Mouse (Mus musculus): ENCODE results near the gene Myo18b. TPM values are rescaled to one million over a fixed set of nuclear protein-coding genes. Genes with fewer than 3 reads are reported as not detected.
A peak's percentile ranks its signal among the peaks of the same experiment; 100 is the strongest.

Myo18b gene
- polyA plus RNA-seq, 1 experiment from 2014 or later, result 1.1 TPM

GRCm38 (mm10) chr5:112679251-112679650, 216.9 kb downstream of the Myo18b start:
- ATAC-seq (ENCODE audit: low FRiP score), result no peak
- no peaks in the 10 kb centered on the region for H3K27me3 ChIP-seq
- H3K4me3 ChIP-seq, result no peak overlapping the region
- peaks cover 23% of the 10 kb centered on the region for H3K4me1 ChIP-seq (replicated peaks)
- 91% methylated on average over 2 of the region's 2 CpGs for WGBS
- no peaks in the 10 kb centered on the region for H3K9me3 ChIP-seq
- H3K9ac ChIP-seq, result no peak overlapping the region
- H3K27ac ChIP-seq, result no peak overlapping the region
- H3K4me2 ChIP-seq, result no peak overlapping the region
- H3K36me3 ChIP-seq, result no peaks in the 10 kb centered on the region

- H3K4me2 ChIP-seq, result no peak overlapping the region
- H3K27me3 ChIP-seq, result no peaks in the 10 kb centered on the region
- peaks cover 27% of the 10 kb centered on the region for H3K4me1 ChIP-seq (replicated peaks)
- no peak overlapping the region for H3K4me3 ChIP-seq
- H3K27ac ChIP-seq, result peak overlapping the region; percentile 58
- no peak overlapping the region for H3K9ac ChIP-seq
- H3K36me3 ChIP-seq, result no peaks in the 10 kb centered on the region
- H3K9me3 ChIP-seq, result no peaks in the 10 kb centered on the region
- ATAC-seq (ENCODE audit: low FRiP score), result no peak
- 27% methylated on average over 4 of the region's 4 CpGs for WGBS
These were observed 218.0 kb downstream of the Myo18b start for GRCm38 (mm10) chr5:112678153-112678552.

- Histone ChIP-seq H3K4me3 (no peak overlapping the region), H3K27ac (no peak overlapping the region), H3K4me2 (no peak overlapping the region), H3K27me3 (no peaks in the 10 kb centered on the region), H3K9ac (no peak overlapping the region), H3K9me3 (no peaks in the 10 kb centered on the region), H3K36me3 (no peaks in the 10 kb centered on the region), H3K4me1 (replicated peaks) (peaks cover 39% of the 10 kb centered on the region)
- no peak for ATAC-seq (ENCODE audit: low FRiP score)
- 79% methylated on average over 5 of the region's 5 CpGs for WGBS
These were observed 221.4 kb downstream of the Myo18b start for GRCm38 (mm10) chr5:112674806-112675205.

- Histone ChIP-seq H3K4me1 (replicated peaks) (peaks cover 26% of the 10 kb centered on the region), H3K36me3 (no peaks in the 10 kb centered on the region), H3K9ac (no peak overlapping the region), H3K4me3 (no peak overlapping the region), H3K9me3 (no peaks in the 10 kb centered on the region), H3K4me2 (no peak overlapping the region), H3K27ac (peak overlapping the region; percentile 62; the same call in 1 of the 2 replicates), H3K27me3 (no peaks in the 10 kb centered on the region)
- ATAC-seq (ENCODE audit: low FRiP score), result no peak
- WGBS, result 46% methylated on average over 7 of the region's 7 CpGs
These were observed 223.7 kb downstream of the Myo18b start for GRCm38 (mm10) chr5:112672457-112672856.

GRCm38 (mm10) chr5:112671961-112672360, 224.2 kb downstream of the Myo18b start:
- Histone ChIP-seq H3K36me3 (no peaks in the 10 kb centered on the region), H3K4me2 (no peak overlapping the region), H3K4me3 (no peak overlapping the region), H3K4me1 (replicated peaks) (peaks cover 29% of the 10 kb centered on the region), H3K9ac (no peak overlapping the region), H3K27me3 (no peaks in the 10 kb centered on the region), H3K9me3 (no peaks in the 10 kb centered on the region), H3K27ac (peak overlapping the region; percentile 62; the same call in 1 of the 2 replicates)
- WGBS, result 72% methylated on average over 2 of the region's 2 CpGs
- no peak for ATAC-seq (ENCODE audit: low FRiP score)

GRCm38 (mm10) chr5:112667153-112667552, 229.0 kb downstream of the Myo18b start:
- Histone ChIP-seq H3K27ac (no peak overlapping the region), H3K4me1 (replicated peaks) (peaks cover 29% of the 10 kb centered on the region), H3K4me3 (no peak overlapping the region), H3K9me3 (no peaks in the 10 kb centered on the region), H3K36me3 (no peaks in the 10 kb centered on the region), H3K4me2 (no peak overlapping the region), H3K9ac (no peak overlapping the region), H3K27me3 (no peaks in the 10 kb centered on the region)
- no peak for ATAC-seq (ENCODE audit: low FRiP score)
- 70% methylated on average over 8 of the region's 8 CpGs for WGBS

- H3K27me3 ChIP-seq, result no peaks in the 10 kb centered on the region
- H3K4me1 ChIP-seq (replicated peaks), result peaks cover 29% of the 10 kb centered on the region
- no peaks in the 10 kb centered on the region for H3K9me3 ChIP-seq
- H3K4me3 ChIP-seq, result no peak overlapping the region
- peak overlapping the region; percentile 55 for H3K27ac ChIP-seq
- no peak overlapping the region for H3K9ac ChIP-seq
- no peaks in the 10 kb centered on the region for H3K36me3 ChIP-seq
- ATAC-seq (ENCODE audit: low FRiP score), result no peak
- H3K4me2 ChIP-seq, result no peak overlapping the region
- 35% methylated on average over 7 of the region's 7 CpGs for WGBS
These were observed 230.5 kb downstream of the Myo18b start for GRCm38 (mm10) chr5:112665661-112666060.

GRCm38 (mm10) chr5:112663701-112664100, 232.5 kb downstream of the Myo18b start:
- Histone ChIP-seq H3K9ac (no peak overlapping the region), H3K27ac (peak overlapping the region; percentile 48; the same call in 1 of the 2 replicates), H3K4me2 (no peak overlapping the region), H3K9me3 (no peaks in the 10 kb centered on the region), H3K27me3 (no peaks in the 10 kb centered on the region), H3K36me3 (no peaks in the 10 kb centered on the region), H3K4me1 (replicated peaks) (peaks cover 37% of the 10 kb centered on the region), H3K4me3 (no peak overlapping the region)
- ATAC-seq (ENCODE audit: low FRiP score), result no peak
- WGBS, result 8% methylated on average over 1 of the region's 1 CpGs

- H3K9ac ChIP-seq, result no peak overlapping the region
- H3K27me3 ChIP-seq, result 0 out of 2 replicates have a peak, but pooled peaks cover 2% of the 10 kb centered on the region
- ATAC-seq (ENCODE audit: low FRiP score), result peak; percentile 55; the same call in 1 of the 2 replicates
- H3K9me3 ChIP-seq, result no peaks in the 10 kb centered on the region
- peaks cover 42% of the 10 kb centered on the region for H3K4me1 ChIP-seq (replicated peaks)
- whole genome bisulfite sequencing, result 19% methylated on average over 10 of the region's 10 CpGs
- no peak overlapping the region for H3K4me3 ChIP-seq
- H3K27ac ChIP-seq, result peak overlapping the region; percentile 70
- H3K36me3 ChIP-seq, result no peaks in the 10 kb centered on the region
- H3K4me2 ChIP-seq, result peak overlapping the region; percentile 33
These were observed 235.2 kb downstream of the Myo18b start for GRCm38 (mm10) chr5:112660924-112661431.

- 41% methylated on average over 4 of the region's 4 CpGs for WGBS
- H3K36me3 ChIP-seq, result no peaks in the 10 kb centered on the region
These were observed 236.9 kb downstream of the Myo18b start for GRCm38 (mm10) chr5:112659295-112659694.

GRCm38 (mm10) chr5:112656811-112657210, 239.4 kb downstream of the Myo18b start:
- Histone ChIP-seq H3K27me3 (peaks cover 9% of the 10 kb centered on the region; the same call in 1 of the 2 replicates), H3K4me3 (no peak overlapping the region), H3K4me1 (replicated peaks) (peaks cover 37% of the 10 kb centered on the region), H3K9ac (no peak overlapping the region), H3K9me3 (no peaks in the 10 kb centered on the region), H3K4me2 (peak overlapping the region; percentile 50; the same call in 1 of the 2 replicates), H3K36me3 (no peaks in the 10 kb centered on the region), H3K27ac (no peak overlapping the region)
- ATAC-seq (ENCODE audit: low FRiP score), result no peak
- 8% methylated on average over 6 of the region's 6 CpGs for WGBS

More at GRCm38 (mm10) chr5:112659295-112659694, 236.9 kb downstream of the Myo18b start:
- Histone ChIP-seq H3K9me3 (no peaks in the 10 kb centered on the region), H3K27ac (no peak overlapping the region), H3K4me1 (replicated peaks) (peaks cover 45% of the 10 kb centered on the region), H3K4me2 (no peak overlapping the region), H3K4me3 (no peak overlapping the region), H3K27me3 (peaks cover 9% of the 10 kb centered on the region; the same call in 1 of the 2 replicates), H3K9ac (no peak overlapping the region)
- ATAC-seq (ENCODE audit: low FRiP score), result no peak

GRCm38 (mm10) chr5:112655986-112656541, 240.1 kb downstream of the Myo18b start:
- ATAC-seq (ENCODE audit: low FRiP score), result no peak; the same call in 1 of the 2 replicates
- H3K4me1 ChIP-seq (replicated peaks), result peaks cover 37% of the 10 kb centered on the region
- H3K27me3 ChIP-seq, result peaks cover 9% of the 10 kb centered on the region; the same call in 1 of the 2 replicates
- peak overlapping the region; percentile 43 for H3K9ac ChIP-seq
- peak overlapping the region; percentile 5; the same call in 1 of the 2 replicates for H3K4me3 ChIP-seq
- WGBS, result under 1% methylated on average over 15 of the region's 15 CpGs
- H3K4me2 ChIP-seq, result peak overlapping the region; percentile 50
- H3K36me3 ChIP-seq, result no peaks in the 10 kb centered on the region
- H3K9me3 ChIP-seq, result no peaks in the 10 kb centered on the region
- peak overlapping the region; percentile 8; the same call in 1 of the 2 replicates for H3K27ac ChIP-seq

GRCm38 (mm10) chr5:112655529-112655928, 240.6 kb downstream of the Myo18b start:
- H3K27me3 ChIP-seq, result peaks cover 9% of the 10 kb centered on the region; the same call in 1 of the 2 replicates
- H3K4me1 ChIP-seq (replicated peaks), result peaks cover 32% of the 10 kb centered on the region
- H3K9me3 ChIP-seq, result no peaks in the 10 kb centered on the region
- 2% methylated on average over 14 of the region's 14 CpGs for WGBS
- peak overlapping the region; percentile 5; the same call in 1 of the 2 replicates for H3K4me3 ChIP-seq
- H3K27ac ChIP-seq, result peak overlapping the region; percentile 8; the same call in 1 of the 2 replicates
- H3K36me3 ChIP-seq, result no peaks in the 10 kb centered on the region
- H3K4me2 ChIP-seq, result peak overlapping the region; percentile 50
- peak overlapping the region; percentile 43 for H3K9ac ChIP-seq
- peak; percentile 68 for ATAC-seq (ENCODE audit: low FRiP score)
